Mouse (Mus musculus) ES-Bruce4 (cell line): Measurements from ENCODE around the gene Fabp3.

Experiments used
- CTCF ChIP-seq: IDR thresholded peaks from one replicate; pipeline ENCODE4 v1.8.1; 2011; ENCODE audit warnings: low read depth, low read length
- EP300 ChIP-seq: IDR thresholded peaks from 2 replicates; pipeline ENCODE4 v1.6.1; 2011; ENCODE audit warnings: low read depth, low read length; ENCODE audit not compliant: insufficient read depth
- POLR2A ChIP-seq: IDR thresholded peaks from one replicate; pipeline ENCODE4 v1.8.1; 2011; ENCODE audit warnings: low read length; ENCODE audit not compliant: insufficient read depth

DNA sequence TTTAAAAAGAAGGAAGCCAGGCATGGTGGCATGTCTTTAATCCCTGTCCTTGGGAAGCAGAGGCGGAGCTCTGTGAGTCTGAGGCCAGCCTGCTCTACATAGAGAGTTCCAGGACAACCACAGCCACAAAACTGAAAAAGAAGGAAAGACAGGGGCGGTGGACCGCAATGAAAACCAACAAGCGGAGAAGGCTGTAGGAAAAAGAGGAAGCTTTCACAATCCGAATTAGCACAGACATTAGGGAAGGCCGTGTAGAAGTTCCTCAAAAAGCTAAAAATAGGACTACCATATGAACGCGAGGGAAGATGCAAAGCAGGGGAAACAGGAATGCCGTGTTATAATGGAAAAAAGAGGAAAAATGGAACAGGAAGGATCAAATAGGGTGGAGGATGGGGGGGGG is 24.6 kb upstream of the Fabp3 start:
- TF ChIP-seq CTCF (no peak), POLR2A (no peak), EP300 (no peak)
